Mouse (Mus musculus): ENCODE data around the gene Psd.

- TF ChIP-seq POLR2A (IDR thresholded peaks at IDR 0.05; ENCODE audit: control insufficient read depth, low read depth, low read length) (0 out of 2 replicates have a peak, but pooled peaks have one; percentile 0), CTCF (IDR thresholded peaks at IDR 0.05; ENCODE audit: control insufficient read depth, insufficient read depth, insufficient replicate concordance, low read depth, low read length) (no peak)
Observed at GRCm38 (mm10) chr19:46321101-46321943, 5.6 kb downstream of the Psd start.
